Mouse (Mus musculus) left cerebral cortex, postnatal 25 days (tissue): Measurements from ENCODE around the gene Plin2. TPM values are rescaled to one million over a fixed set of nuclear protein-coding genes. Genes with fewer than 3 reads are reported as not detected.
"Not testable (repeated sequence)": the region's sequence is repeated elsewhere in the genome, so short reads cannot be mapped to it uniquely, and the experiment has no call there.

Experiments used
- DNase-seq, 2 experiments: peaks; one replicate each; pipeline ENCODE4 v3.0.0; 2022; ENCODE audit warnings: low spot score in 2 of 2, mixed read lengths in 1 of 2
- intact Hi-C: fragments of 180-260 bp; cut with DNase I; formaldehyde crosslinking; loops from one replicate; pipeline ENCODE4 v1.15.1; 2025
- total RNA-seq, 2 experiments: library from RNA; stranded (reverse); gene quantifications; 2 replicates each; pipeline ENCODE4 v1.2.3; 2021

Plin2 gene
- total RNA-seq, 2 experiments from 2014 or later, result 10.8 to 12.3 TPM

- no peak for DNase-seq
- intact Hi-C loops, result loop anchor here (1.0 kb wide), 1 partner anchor 43 kb away; no protein-coding TSS in a partner anchor
These were observed 18.0 kb downstream of the Plin2 start for GRCm38 (mm10) chr4:86651686-86652384.

DNA sequence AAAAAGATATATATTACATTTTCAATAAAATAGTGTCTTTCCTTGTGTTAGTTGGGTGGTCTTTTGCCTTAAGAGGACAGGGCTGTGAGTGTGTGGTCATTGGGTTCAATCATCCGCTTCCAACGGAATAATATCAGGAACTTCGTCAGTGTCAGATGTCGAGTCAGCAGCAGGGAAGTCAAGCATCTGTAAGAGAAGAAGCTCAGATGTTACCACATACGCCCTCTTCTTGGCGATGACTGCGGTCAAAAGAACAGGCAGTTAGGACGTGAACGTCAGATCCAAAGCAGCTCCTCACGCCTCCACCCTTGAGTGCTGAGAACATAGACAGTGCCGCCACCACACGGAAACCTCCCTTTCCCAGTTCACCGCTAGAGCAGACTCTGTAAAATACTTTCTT, 21.5 kb downstream of the Plin2 start:
- DNase-seq, intact Hi-C loops: not testable (repeated sequence)

DNA sequence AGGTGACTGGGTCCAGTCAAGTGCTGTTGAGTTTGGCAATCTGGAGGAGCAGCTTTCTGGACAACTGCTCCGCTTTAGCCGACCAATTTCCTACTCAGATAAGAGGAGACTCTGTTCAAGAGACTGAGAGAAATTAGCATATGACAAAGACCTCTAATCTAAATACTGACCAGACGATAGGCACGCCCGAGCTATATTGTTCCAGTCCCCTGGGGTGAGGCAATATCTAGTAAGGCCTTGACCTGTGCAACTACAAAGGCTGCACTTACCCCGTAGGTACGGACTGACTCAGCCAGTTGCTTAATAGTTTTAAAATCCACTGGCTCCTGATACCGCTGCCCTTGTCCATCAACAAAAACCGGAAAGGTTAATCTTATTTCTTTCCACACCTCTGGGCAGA, 32.3 kb downstream of the Plin2 start:
- intact Hi-C loops, DNase-seq: not testable (repeated sequence)

DNA sequence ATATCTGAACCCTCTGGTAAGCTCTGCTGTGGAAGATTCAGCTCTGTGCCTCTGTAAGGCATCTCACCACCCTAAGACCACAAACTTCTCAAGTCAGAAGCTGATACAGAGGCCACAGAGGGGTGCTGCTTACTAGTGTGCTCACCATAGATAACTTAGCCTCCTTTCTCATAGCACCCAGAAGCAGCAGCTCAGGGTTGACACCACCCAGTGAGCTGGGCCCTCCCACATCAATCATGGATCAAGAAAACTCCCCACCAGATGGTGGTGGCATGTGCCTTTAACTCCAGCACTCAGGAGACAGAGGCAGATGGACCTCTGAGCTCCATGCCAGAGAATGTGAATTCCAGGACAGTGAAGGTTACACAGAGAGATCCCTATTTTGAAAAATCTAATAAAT, 35.0 kb downstream of the Plin2 start:
- DNase-seq, intact Hi-C loops: not testable (repeated sequence)

GRCm38 (mm10) chr4:86634312-86634711, 35.5 kb downstream of the Plin2 start:
- DNase-seq, intact Hi-C loops: not testable (repeated sequence)

DNA sequence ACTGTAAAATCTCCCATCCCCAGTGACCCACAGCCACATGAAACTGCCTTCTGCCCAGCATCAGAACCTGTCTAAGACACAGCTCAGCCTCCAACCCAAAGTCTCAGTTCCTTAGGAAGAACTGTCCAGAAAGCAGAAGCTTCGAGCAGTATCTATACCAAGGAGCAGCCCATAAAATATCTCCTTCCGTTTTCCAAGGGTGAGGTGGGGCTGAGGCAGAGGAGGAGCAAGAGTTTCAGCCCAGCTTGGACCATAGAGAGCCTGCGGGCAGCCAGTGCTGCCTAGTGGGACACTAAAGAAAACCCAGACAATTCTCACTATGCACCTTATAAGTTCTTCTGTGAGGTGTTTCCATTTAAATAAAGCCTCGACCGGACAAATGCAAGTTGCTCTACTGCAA, 37.3 kb downstream of the Plin2 start:
- DNase-seq, intact Hi-C loops: not testable (repeated sequence)

- intact Hi-C loops, result no loop called here
- no peak for DNase-seq
These were observed 38.0 kb downstream of the Plin2 start for GRCm38 (mm10) chr4:86631831-86632230.

- intact Hi-C loops, result not testable (repeated sequence)
These were observed 43.4 kb downstream of the Plin2 start for GRCm38 (mm10) chr4:86626496-86626895.

GRCm38 (mm10) chr4:86625463-86625862, 44.4 kb downstream of the Plin2 start:
- intact Hi-C loops, result no loop called here
- no peak for DNase-seq

More at GRCm38 (mm10) chr4:86626496-86626895, 43.4 kb downstream of the Plin2 start:
- not testable (repeated sequence) for DNase-seq

DNA sequence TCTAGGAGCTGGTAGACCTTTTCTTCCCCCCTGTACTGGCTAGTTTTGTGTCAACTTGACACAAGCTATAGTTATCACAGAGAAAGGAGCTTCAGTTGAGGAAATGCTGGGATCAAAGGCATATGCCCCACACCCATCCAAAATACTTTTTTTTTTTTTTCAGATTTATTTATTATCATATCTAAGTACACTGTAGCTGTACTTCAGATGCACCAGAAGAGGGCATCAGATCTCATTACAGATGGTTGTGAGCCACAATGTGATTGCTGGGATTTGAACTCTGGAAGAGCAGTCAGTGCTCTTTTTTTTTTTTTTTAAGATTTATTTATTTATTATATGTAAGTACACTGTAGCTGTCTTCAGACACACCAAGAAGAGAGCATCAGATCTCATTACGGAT, 47.3 kb downstream of the Plin2 start:
- intact Hi-C loops, result not testable (repeated sequence)

DNA sequence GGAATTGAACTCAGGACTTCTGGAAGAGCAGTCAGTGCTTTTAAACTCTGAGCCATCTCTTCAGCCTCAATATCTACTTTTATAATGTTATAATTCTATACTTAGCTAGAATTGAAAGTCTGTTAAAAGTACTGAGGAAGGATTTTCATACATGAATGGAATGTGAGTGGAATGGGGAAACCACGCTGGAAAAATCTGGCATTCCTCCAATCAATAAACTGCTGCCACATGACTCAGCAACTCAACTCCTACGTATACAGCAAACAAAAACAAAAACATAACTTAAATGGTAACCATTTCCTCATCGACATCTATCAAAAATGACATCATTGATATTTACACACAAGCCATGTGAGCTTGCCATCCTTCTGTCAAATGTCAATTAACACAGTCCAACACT, 47.7 kb downstream of the Plin2 start:
- DNase-seq, result no peak
- intact Hi-C loops, result no loop called here

More for the DNA sequence above, 47.3 kb downstream of the Plin2 start:
- DNase-seq, result not testable (repeated sequence)

DNA sequence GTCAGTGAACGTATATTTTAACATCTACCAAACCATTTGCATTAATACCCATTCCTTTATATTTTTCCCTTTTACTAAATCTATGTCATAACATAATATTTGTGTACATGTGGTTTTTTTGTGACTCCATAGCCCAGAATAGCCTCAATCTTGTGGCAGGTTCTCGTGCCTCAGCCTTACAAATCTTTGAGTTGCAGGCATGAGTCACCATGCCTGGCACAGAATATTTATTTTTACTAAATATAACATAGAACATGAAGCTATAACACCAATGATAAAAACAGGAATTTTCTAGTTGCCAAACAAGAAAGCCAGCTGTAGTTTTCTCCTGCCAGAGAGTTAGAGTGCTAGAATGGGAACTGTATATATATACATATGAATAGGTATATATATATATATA, 49.4 kb downstream of the Plin2 start:
- DNase-seq, result peak; percentile 3 to 64
- intact Hi-C loops, result loop anchor here (2.0 kb wide), 1 partner anchor 76 kb away; no protein-coding TSS in a partner anchor

GRCm38 (mm10) chr4:86612289-86612620, 57.6 kb downstream of the Plin2 start:
- DNase-seq, result no peak
- intact Hi-C loops, result loop anchor here (2.0 to 5.0 kb wide), 3 partner anchors 37 to 135 kb away; partner anchors contain the start of genes Dennd4c and Rraga

DNA sequence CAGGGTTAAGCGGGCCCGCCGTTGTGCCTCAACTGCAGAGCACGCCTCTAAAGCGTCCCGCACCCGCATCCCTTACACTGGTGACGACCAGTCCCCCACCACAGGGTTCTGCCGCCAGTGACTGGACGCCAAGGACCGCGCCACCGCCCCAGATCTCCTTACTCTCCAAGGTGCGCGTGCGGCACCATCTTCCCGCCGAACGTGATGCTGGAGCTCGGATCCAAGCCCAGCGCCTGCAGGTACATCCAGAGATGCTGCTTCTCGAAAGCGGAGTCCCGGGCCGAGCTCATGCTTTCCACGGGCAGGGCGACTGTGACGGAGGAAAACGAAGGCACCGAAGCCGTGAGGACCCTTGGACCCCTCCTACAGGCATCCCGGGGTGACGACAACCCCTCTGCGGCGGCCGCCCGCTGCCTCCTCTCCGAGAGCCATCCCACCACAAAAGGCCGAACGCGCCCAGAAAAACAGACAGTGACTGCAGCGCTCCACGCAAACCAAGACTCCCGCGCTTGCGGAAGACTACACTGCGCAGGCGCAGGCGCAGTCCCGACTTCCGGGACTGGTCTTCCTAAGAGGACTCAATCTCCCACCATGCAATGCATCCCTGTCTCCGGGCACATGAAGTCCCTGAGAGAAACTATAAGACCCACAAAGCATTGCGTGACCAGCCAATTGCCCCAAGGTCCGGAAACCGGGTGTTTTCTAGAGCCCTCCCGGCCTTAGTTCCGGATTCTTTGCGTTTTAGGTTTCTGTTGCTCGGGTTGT, 58.2 kb downstream of the Plin2 start, which contains the start of gene Haus6:
TSS of gene Haus6 (minus strand) at position 532 of the 765 bp plus-strand sequence.
- intact Hi-C loops, result loop anchor here (2.0 to 5.0 kb wide), 3 partner anchors 37 to 136 kb away; partner anchors contain the start of genes Dennd4c and Rraga
- DNase-seq, result peak; percentile 90 to 98

Other genes with a start within 250 kb of the Plin2 start
- gene Saxo1, start 111.7 kb downstream of the Plin2 start, total RNA-seq, result not detected
- 100 to 1,000 TPM; 142 to 149 TPM for gene Rraga, start 94.4 kb downstream of the Plin2 start, total RNA-seq
- gene Haus6, start 58.0 kb downstream of the Plin2 start, total RNA-seq, result 1 to 10 TPM; 6.7 to 9.0 TPM
- gene Dennd4c, start 78.5 kb upstream of the Plin2 start, total RNA-seq, result 10 to 100 TPM in 1 of 2 experiments, 1 to 10 TPM in 1; 8.8 to 11.3 TPM
- 100 to 1,000 TPM; 352 to 391 TPM for gene Rps6, start 187.4 kb upstream of the Plin2 start, total RNA-seq
- gene Acer2, start 204.3 kb upstream of the Plin2 start, total RNA-seq, result 1 to 10 TPM; 4.3 to 6.8 TPM